Mouse (Mus musculus) inflammation-experienced regulatory T-cells, adult 6 months (primary cell): Measurements from ENCODE around the gene Piga. TPM values are rescaled to one million over a fixed set of nuclear protein-coding genes. Genes with fewer than 3 reads are reported as not detected.

Experiments
- ATAC-seq: one replicate; pipeline ENCODE4 v1.8.0; 2017
- polyA plus RNA-seq, 3 experiments: library from polyadenylated mRNA; unstranded; fragments of 100-300 nt; shearing (Covaris generic); gene quantifications; one replicate each; pipeline ENCODE4 v1.2.1; 2017

Piga gene
- polyA plus RNA-seq, 3 experiments from 2014 or later, result 5.6 to 6.3 (median 5.8) TPM

DNA sequence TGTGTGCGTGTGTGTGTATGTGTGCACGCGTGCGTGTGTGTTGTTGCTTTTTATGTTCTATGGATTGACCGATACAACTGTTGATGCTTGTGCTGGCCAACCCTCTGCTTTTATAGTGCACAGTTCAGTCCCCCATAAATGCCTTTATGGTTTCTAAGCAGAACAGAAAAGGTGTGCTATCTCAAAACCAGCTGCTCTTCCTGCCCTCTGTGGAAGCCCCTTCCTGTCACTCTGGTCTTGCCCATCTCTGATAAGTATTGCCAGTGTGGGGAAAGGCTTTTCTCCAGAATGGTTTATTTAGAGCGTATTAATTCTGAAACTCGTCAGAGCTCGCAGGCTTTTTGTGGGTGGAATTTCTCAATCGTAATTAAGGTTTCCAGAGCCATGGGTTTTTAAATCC lies 13.1 kb downstream of the Piga start:
- ATAC-seq, result no peak

DNA sequence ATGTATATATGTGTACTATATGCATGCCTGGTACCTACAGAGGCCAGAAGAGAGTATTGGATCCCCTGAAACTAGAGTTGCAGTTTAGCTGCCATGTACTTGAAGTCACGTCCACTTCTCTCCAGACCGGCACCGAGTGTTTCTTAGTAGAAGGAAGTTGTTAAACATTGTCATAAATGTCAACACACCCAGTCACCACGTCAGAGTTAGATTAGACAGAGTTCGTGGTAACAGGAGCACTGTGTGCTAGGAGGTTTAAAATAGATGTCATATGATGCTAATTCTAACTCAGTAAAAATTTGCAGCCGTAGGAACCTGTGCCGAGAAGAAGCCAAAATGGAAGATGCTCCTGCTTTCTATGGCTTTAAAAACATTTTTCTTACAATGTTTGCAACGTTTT lies 17.1 kb downstream of the Piga start, which contains the start of gene Asb11:
Gene Asb11, plus strand, starts transcription at position 286 of the 400 bp plus-strand sequence.
- no peak for ATAC-seq

GRCm38 (mm10) chrX:164439462-164439861 lies 19.9 kb downstream of the Piga start:
- ATAC-seq, result no peak

DNA sequence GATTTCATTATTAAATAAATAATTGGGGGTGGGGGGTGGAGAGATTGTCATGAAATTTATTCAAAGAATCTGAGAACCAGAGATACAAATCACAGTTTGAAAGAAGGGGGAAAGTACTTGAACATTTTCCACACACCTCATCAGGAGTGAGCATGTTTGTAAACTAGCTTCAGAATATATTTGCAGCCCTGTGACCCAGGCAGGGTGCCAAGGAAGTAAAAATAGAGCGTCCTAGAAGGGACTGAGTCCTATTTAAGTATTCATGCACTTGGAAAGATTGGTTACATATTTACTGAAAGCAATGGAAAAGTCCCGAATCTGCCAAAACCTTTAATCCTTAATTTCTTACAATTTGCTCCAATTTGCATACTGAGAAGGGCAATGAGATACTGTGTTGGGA lies 20.6 kb downstream of the Piga start:
- ATAC-seq, result no peak

- no peak for ATAC-seq
Observed at GRCm38 (mm10) chrX:164440703-164441102, 21.1 kb downstream of the Piga start.

DNA sequence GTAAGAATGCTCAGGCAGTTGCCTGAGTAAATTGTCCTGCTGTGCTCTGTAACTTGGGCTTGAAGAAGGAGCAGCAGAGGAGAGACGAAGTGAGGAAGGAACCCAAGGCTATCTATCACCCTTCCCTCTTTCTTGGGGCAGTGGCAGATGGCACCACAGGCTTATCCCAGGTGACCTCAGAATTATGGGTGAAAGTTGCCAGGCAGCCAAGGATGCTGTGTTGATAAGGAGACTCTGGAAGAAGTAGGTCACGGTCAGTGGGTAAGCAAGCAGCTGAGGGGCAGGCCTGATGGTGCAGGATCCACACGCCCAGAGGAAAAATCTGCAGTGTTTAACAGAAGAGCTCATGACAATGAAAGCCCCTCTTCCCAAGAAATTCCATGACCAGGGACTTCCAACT lies 21.7 kb downstream of the Piga start:
- ATAC-seq, result no peak

DNA sequence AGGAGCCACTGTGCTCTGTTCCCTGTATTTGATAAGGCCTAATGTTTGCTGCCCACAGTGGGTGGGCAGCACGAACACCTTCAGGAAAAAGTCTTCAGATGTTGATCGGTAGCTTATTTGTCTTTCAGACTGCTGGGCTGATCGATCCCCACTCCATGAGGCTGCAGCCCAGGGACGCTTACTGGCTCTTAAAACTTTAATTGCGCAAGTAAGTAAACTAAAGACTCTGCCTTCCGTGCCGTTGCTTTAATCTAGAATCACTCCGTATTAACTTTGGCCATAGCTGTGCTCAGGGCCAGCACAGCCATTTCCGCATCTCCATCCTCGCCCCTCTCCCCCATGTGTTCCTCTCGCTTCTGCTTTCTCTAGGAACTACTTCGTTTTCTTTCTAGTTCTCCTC lies 26.0 kb downstream of the Piga start:
- ATAC-seq, result no peak

GRCm38 (mm10) chrX:164446106-164446551 lies 26.5 kb downstream of the Piga start:
- ATAC-seq, result no peak

DNA sequence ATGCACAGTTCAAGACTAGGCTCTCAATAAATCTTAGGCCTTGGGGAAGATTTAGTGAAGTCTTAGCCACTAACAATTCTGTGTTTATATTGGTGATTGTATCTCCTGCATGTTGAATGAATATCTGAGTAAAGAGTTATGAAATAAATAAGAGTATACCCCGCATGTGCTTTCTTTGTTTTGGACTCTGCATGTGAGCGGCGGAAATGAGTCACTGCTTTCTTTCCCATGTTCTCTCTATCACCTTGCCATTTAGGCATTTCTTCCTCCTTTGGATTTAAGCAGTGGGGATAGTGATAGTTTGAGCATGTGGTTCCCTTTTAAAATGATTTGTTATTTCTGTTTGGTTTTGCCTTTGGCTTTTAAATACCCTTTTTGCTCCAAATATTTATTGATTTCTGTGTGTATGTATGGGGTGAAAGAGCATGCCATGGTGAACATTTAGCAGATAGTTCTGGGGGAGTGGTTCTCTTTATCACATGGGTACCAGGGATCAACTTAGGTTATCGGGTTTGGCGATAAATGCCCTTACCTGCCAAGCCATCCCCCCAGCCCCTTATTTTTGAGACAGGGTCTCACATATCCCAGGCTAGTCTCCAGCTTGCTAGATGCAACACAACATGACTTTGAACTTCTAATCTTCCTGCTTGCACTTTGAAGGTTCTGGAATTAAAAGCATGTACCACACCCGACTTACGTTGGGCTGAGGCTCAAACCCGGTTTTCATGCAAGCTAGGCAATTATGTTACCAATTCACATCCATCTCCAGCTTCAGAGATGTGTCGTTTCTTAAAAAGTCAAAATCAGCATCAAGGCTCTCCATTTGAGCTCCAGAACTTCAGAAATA lies 27.5 kb downstream of the Piga start:
- ATAC-seq, result no peak

GRCm38 (mm10) chrX:164447682-164448071 lies 28.1 kb downstream of the Piga start:
- no peak for ATAC-seq

DNA sequence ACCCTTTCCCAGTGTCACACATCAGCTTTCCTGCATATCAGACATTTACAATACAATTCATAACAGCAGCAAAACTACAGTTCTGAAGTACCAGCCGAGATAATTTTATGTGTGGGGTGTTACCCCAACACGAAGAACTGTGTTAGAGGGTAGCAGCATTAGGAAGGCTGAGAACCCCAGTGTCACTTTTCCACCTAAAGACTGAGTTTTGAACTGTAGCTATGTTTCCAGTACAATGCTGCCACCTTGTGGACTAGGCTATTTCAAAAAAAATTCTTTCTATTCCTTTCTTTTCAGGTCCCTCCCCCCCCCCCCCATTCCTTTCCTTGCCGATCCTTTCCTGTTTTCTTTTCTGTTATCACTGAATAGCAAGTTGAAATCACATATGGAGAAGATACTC lies 29.6 kb downstream of the Piga start:
- no peak for ATAC-seq

DNA sequence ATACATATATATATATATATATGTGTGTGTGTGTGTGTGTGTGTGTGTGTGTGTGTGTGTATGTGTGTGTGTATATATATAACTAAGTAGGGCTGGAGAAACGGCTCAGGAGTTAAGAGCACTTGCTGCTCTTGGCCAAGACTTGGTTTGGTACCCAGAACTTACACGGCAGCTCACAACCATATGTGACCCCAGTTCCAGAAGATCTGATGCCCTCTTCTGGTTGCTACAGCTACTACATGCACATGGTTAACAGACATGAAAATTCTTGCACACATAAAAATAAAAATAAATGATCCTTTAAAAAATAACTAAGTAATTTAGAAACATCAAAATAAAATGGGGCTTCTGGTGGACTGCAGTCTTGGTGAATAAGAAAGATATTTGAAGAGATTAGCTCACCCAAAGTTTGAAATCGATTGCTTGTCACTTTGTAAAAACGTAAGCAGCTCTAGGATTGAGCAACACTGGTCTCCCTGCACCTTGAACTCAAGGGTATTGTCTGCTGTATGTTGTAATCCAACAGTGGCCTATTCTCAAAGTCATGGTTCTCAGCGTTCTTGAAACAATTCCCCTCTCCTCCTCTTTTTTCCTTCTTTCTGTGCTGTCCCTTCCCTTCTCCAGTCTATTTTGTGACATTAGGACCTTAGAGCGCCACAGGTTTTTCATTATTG lies 39.8 kb downstream of the Piga start:
- ATAC-seq, result no peak

Other genes with a start within 250 kb of the Piga start
- not detected for gene Bmx, start 161.6 kb upstream of the Piga start, polyA plus RNA-seq
- gene Pir, start 150.4 kb upstream of the Piga start, polyA plus RNA-seq, result not detected
- gene Vegfd, start 46.4 kb upstream of the Piga start, polyA plus RNA-seq, result not detected
- not detected for gene Asb11, start 17.2 kb downstream of the Piga start, polyA plus RNA-seq
- not detected for gene Asb9, start 86.5 kb downstream of the Piga start, polyA plus RNA-seq